Mouse (Mus musculus) midbrain, embryonic 10.5 days (tissue): ENCODE measurements around the gene Brip1. TPM values are rescaled to one million over a fixed set of nuclear protein-coding genes. Genes with fewer than 3 reads are reported as not detected.

Experiments used
- DNase-seq: peaks from one replicate; pipeline ENCODE4 v3.0.0-alpha.2; 2017; ENCODE audit warnings: low spot score
- H3K27ac ChIP-seq: fragments of 300-500 bp; sonication (generic); replicated peaks from 2 replicates; pipeline ENCODE4 v1.5.1; 2016; ENCODE audit warnings: mild to moderate bottlenecking
- H3K27me3 ChIP-seq: fragments of 300-500 bp; sonication (generic); 2 replicates; pipeline ENCODE4 v1.6.1; 2016; ENCODE audit warnings: low read depth, mild to moderate bottlenecking; ENCODE audit not compliant: poor library complexity, severe bottlenecking
- H3K36me3 ChIP-seq: fragments of 300-500 bp; sonication (generic); 2 replicates; pipeline ENCODE4 v1.6.1; 2016; ENCODE audit warnings: mild to moderate bottlenecking, moderate library complexity
- H3K4me1 ChIP-seq: fragments of 300-500 bp; sonication (generic); 2 replicates; pipeline ENCODE4 v1.6.1; 2016
- H3K4me3 ChIP-seq: fragments of 300-500 bp; sonication (generic); 2 replicates; pipeline ENCODE4 v1.5.1; 2016; ENCODE audit warnings: mild to moderate bottlenecking, moderate library complexity
- H3K9me3 ChIP-seq: fragments of 300-500 bp; sonication (generic); replicated peaks from 2 replicates; pipeline ENCODE4 v1.6.1; 2016; ENCODE audit warnings: mild to moderate bottlenecking
- WGBS: fragments of 180-500 bp; shearing (Covaris S2); methylation state at CpG from one replicate; pipeline ENCODE4 v1.1.7; 2016; 5-methylcytosine and 5-hydroxymethylcytosine counted together
- polyA plus RNA-seq: library from polyadenylated mRNA; unstranded; fragments of >200 nt; fragmentation: Nextera tagmentation; extraction: Ambion mirVana; gene quantifications from 2 replicates; pipeline ENCODE4 v1.2.1, GENCODE M21; 2016

Brip1 gene
- polyA plus RNA-seq, 1 experiment from 2014 or later: 12.4 TPM

GRCm38 (mm10) chr11:86099341-86099740 is 101.7 kb downstream of the Brip1 start:
- Histone ChIP-seq H3K4me1 (no peaks in the 10 kb centered on the region), H3K9me3 (peaks cover 3% of the 10 kb centered on the region; the same call in 1 of the 2 replicates), H3K27me3 (no peaks in the 10 kb centered on the region), H3K36me3 (peaks cover 23% of the 10 kb centered on the region), H3K4me3 (no peak overlapping the region), H3K27ac (no peak overlapping the region)
- WGBS: 73% methylated on average over 2 of the region's 2 CpGs
- DNase-seq: no peak

- no peaks in the 10 kb centered on the region for H3K36me3 ChIP-seq
- no peaks in the 10 kb centered on the region for H3K4me1 ChIP-seq
- H3K9me3 ChIP-seq: no peaks in the 10 kb centered on the region
- H3K27me3 ChIP-seq: no peaks in the 10 kb centered on the region
- H3K27ac ChIP-seq: no peak overlapping the region
- H3K4me3 ChIP-seq: no peak overlapping the region
- no peak for DNase-seq
These were observed 112.2 kb downstream of the Brip1 start for GRCm38 (mm10) chr11:86088815-86089214.

GRCm38 (mm10) chr11:86084522-86084921 is 116.5 kb downstream of the Brip1 start:
- no peaks in the 10 kb centered on the region for H3K27me3 ChIP-seq
- no peak for DNase-seq
- WGBS: 90% methylated on average over 4 of the region's 4 CpGs
- H3K4me1 ChIP-seq: no peaks in the 10 kb centered on the region; the same call in 1 of the 2 replicates
- H3K4me3 ChIP-seq: no peak overlapping the region
- H3K36me3 ChIP-seq: no peaks in the 10 kb centered on the region
- no peaks in the 10 kb centered on the region for H3K9me3 ChIP-seq
- no peak overlapping the region for H3K27ac ChIP-seq

- H3K4me1 ChIP-seq: no peaks in the 10 kb centered on the region
- H3K4me3 ChIP-seq: no peak overlapping the region
- peaks cover 22% of the 10 kb centered on the region for H3K36me3 ChIP-seq
- H3K27me3 ChIP-seq: no peaks in the 10 kb centered on the region
- no peak overlapping the region for H3K27ac ChIP-seq
- H3K9me3 ChIP-seq: no peaks in the 10 kb centered on the region
- no peak for DNase-seq
- WGBS: 92% methylated on average over 8 of the region's 8 CpGs
These were observed 123.0 kb downstream of the Brip1 start for GRCm38 (mm10) chr11:86078025-86078424.

- 90% methylated on average over 7 of the region's 7 CpGs for WGBS
These were observed 124.0 kb downstream of the Brip1 start for GRCm38 (mm10) chr11:86076966-86077365.

GRCm38 (mm10) chr11:86076403-86076802 is 124.6 kb downstream of the Brip1 start:
- Histone ChIP-seq H3K4me3 (no peak overlapping the region), H3K27me3 (no peaks in the 10 kb centered on the region), H3K27ac (no peak overlapping the region), H3K9me3 (no peaks in the 10 kb centered on the region), H3K4me1 (no peaks in the 10 kb centered on the region), H3K36me3 (peaks cover 27% of the 10 kb centered on the region)
- WGBS: 93% methylated on average over 5 of the region's 5 CpGs
- DNase-seq: no peak

More at GRCm38 (mm10) chr11:86076966-86077365, 124.0 kb downstream of the Brip1 start:
- no peaks in the 10 kb centered on the region for H3K9me3 ChIP-seq
- no peak overlapping the region for H3K4me3 ChIP-seq
- peaks cover 23% of the 10 kb centered on the region for H3K36me3 ChIP-seq
- H3K4me1 ChIP-seq: no peaks in the 10 kb centered on the region
- DNase-seq: no peak
- no peaks in the 10 kb centered on the region for H3K27me3 ChIP-seq
- no peak overlapping the region for H3K27ac ChIP-seq

- Histone ChIP-seq H3K36me3 (peaks cover 30% of the 10 kb centered on the region), H3K4me3 (no peak overlapping the region), H3K27me3 (no peaks in the 10 kb centered on the region), H3K4me1 (no peaks in the 10 kb centered on the region), H3K9me3 (no peaks in the 10 kb centered on the region), H3K27ac (no peak overlapping the region)
- DNase-seq: no peak
- WGBS: 65% methylated on average over 1 of the region's 1 CpGs
These were observed 125.6 kb downstream of the Brip1 start for GRCm38 (mm10) chr11:86075371-86075770.

- WGBS: 85% methylated on average over 6 of the region's 6 CpGs
- Histone ChIP-seq H3K36me3 (peaks cover 24% of the 10 kb centered on the region), H3K27me3 (no peaks in the 10 kb centered on the region), H3K4me1 (no peaks in the 10 kb centered on the region), H3K4me3 (no peak overlapping the region), H3K9me3 (no peaks in the 10 kb centered on the region), H3K27ac (no peak overlapping the region)
- no peak for DNase-seq
These were observed 132.3 kb downstream of the Brip1 start for GRCm38 (mm10) chr11:86068651-86069050.

- no peak for DNase-seq
- peaks cover 25% of the 10 kb centered on the region for H3K36me3 ChIP-seq
- H3K27me3 ChIP-seq: no peaks in the 10 kb centered on the region
- H3K4me1 ChIP-seq: no peaks in the 10 kb centered on the region
- no peak overlapping the region for H3K4me3 ChIP-seq
- WGBS: 76% methylated on average over 8 of the region's 8 CpGs
- no peak overlapping the region for H3K27ac ChIP-seq
- no peaks in the 10 kb centered on the region for H3K9me3 ChIP-seq
These were observed 133.8 kb downstream of the Brip1 start for GRCm38 (mm10) chr11:86067154-86067553.

- WGBS: 94% methylated on average over 5 of the region's 5 CpGs
- H3K4me1 ChIP-seq: no peaks in the 10 kb centered on the region
- H3K9me3 ChIP-seq: no peaks in the 10 kb centered on the region
- H3K4me3 ChIP-seq: no peak overlapping the region
- peaks cover 22% of the 10 kb centered on the region for H3K36me3 ChIP-seq
- H3K27me3 ChIP-seq: no peaks in the 10 kb centered on the region
- DNase-seq: no peak
- no peak overlapping the region for H3K27ac ChIP-seq
These were observed 136.1 kb downstream of the Brip1 start for GRCm38 (mm10) chr11:86064881-86065280.

GRCm38 (mm10) chr11:86061243-86061642 is 139.8 kb downstream of the Brip1 start:
- no peak for DNase-seq
- Histone ChIP-seq H3K27ac (no peak overlapping the region), H3K27me3 (no peaks in the 10 kb centered on the region), H3K4me3 (no peak overlapping the region), H3K9me3 (no peaks in the 10 kb centered on the region), H3K4me1 (no peaks in the 10 kb centered on the region), H3K36me3 (peaks cover 22% of the 10 kb centered on the region)
- 73% methylated on average over 8 of the region's 8 CpGs for WGBS

- Histone ChIP-seq H3K36me3 (peaks cover 14% of the 10 kb centered on the region), H3K27ac (no peak overlapping the region), H3K4me3 (no peak overlapping the region), H3K27me3 (no peaks in the 10 kb centered on the region), H3K4me1 (no peaks in the 10 kb centered on the region), H3K9me3 (no peaks in the 10 kb centered on the region)
- no peak for DNase-seq
- WGBS: 88% methylated on average over 4 of the region's 4 CpGs
These were observed 141.9 kb downstream of the Brip1 start for GRCm38 (mm10) chr11:86059123-86059522.

GRCm38 (mm10) chr11:86055806-86056205 is 145.2 kb downstream of the Brip1 start:
- 74% methylated on average over 7 of the region's 7 CpGs for whole genome bisulfite sequencing
- no peak overlapping the region for H3K4me3 ChIP-seq
- DNase-seq: no peak
- H3K36me3 ChIP-seq: no peaks in the 10 kb centered on the region
- no peaks in the 10 kb centered on the region for H3K9me3 ChIP-seq
- H3K27ac ChIP-seq: no peak overlapping the region
- H3K27me3 ChIP-seq: no peaks in the 10 kb centered on the region
- H3K4me1 ChIP-seq: peaks cover 8% of the 10 kb centered on the region

- H3K4me3 ChIP-seq: no peak overlapping the region
- DNase-seq: peak; percentile 30
- H3K36me3 ChIP-seq: no peaks in the 10 kb centered on the region
- no peaks in the 10 kb centered on the region for H3K27me3 ChIP-seq
- 28% methylated on average over 6 of the region's 6 CpGs for WGBS
- H3K4me1 ChIP-seq: peaks cover 8% of the 10 kb centered on the region
- peak overlapping the region; percentile 49 for H3K27ac ChIP-seq
- no peaks in the 10 kb centered on the region for H3K9me3 ChIP-seq
These were observed 149.6 kb downstream of the Brip1 start for GRCm38 (mm10) chr11:86051383-86051782.
